Mouse (Mus musculus) liver, embryonic 11.5 days (tissue): Measurements from ENCODE around the gene Polr2g. TPM values are rescaled to one million over a fixed set of nuclear protein-coding genes. Genes with fewer than 3 reads are reported as not detected.

Experiments
- ATAC-seq: fragments of 200-750 bp; cut with Nextera tagmentation; replicated peaks from 2 replicates; pipeline ENCODE4 v1.8.0; 2017; ENCODE audit warnings: moderate number of reproducible peaks, mild to moderate bottlenecking, moderate TSS enrichment, moderate library complexity; ENCODE audit not compliant: low FRiP score
- DNase-seq: peaks from one replicate; pipeline ENCODE4 v3.0.0-alpha.2; 2017; ENCODE audit warnings: low spot score
- H3K27ac ChIP-seq: fragments of 300-500 bp; sonication (generic); 2 replicates; pipeline ENCODE4 v1.5.1; 2014; ENCODE audit warnings: mild to moderate bottlenecking, low read depth, low read length, control low read depth
- H3K27me3 ChIP-seq: fragments of 300-500 bp; sonication (generic); replicated peaks from 2 replicates; pipeline ENCODE4 v1.6.1; 2014; ENCODE audit warnings: low read length, mixed read lengths; ENCODE audit not compliant: control insufficient read depth, insufficient read depth
- H3K36me3 ChIP-seq: fragments of 300-500 bp; sonication (generic); 2 replicates; pipeline ENCODE4 v1.6.1; 2014; ENCODE audit warnings: mild to moderate bottlenecking, low read length, moderate library complexity, mixed read lengths; ENCODE audit not compliant: control insufficient read depth, insufficient read depth
- H3K4me1 ChIP-seq: fragments of 300-500 bp; sonication (generic); replicated peaks from 2 replicates; pipeline ENCODE4 v1.6.1; 2014; ENCODE audit warnings: low read length, mixed read lengths; ENCODE audit not compliant: control insufficient read depth, insufficient read depth
- H3K4me2 ChIP-seq: fragments of 300-500 bp; sonication (generic); 2 replicates; pipeline ENCODE4 v1.6.1; 2014; ENCODE audit warnings: mild to moderate bottlenecking, control low read depth, moderate library complexity
- H3K4me3 ChIP-seq: fragments of 300-500 bp; sonication (generic); 2 replicates; pipeline ENCODE4 v1.5.1; 2014; ENCODE audit warnings: low read depth, low read length, control low read depth
- H3K9ac ChIP-seq: fragments of 300-500 bp; sonication (generic); 2 replicates; pipeline ENCODE4 v1.6.1; 2014; ENCODE audit warnings: low read depth, low read length, control low read depth
- H3K9me3 ChIP-seq: fragments of 300-500 bp; sonication (generic); 2 replicates; pipeline ENCODE4 v1.6.1; 2016; ENCODE audit warnings: low read length, inconsistent platforms, mixed read lengths; ENCODE audit not compliant: control insufficient read depth
- WGBS: fragments of 180-500 bp; shearing (Covaris S2); extraction: QIAGEN DNeasy Blood & Tissue Kit; methylation state at CpG from one replicate; pipeline ENCODE4 v1.1.7; 2014; 5-methylcytosine and 5-hydroxymethylcytosine counted together
- polyA plus RNA-seq: library from polyadenylated mRNA; unstranded; fragments of >200 nt; fragmentation: Nextera tagmentation; extraction: Ambion mirVana; gene quantifications from 2 replicates; pipeline ENCODE4 v1.2.1, GENCODE M21; 2014

The Polr2g gene
- polyA plus RNA-seq, 1 experiment from 2014 or later, result 152 TPM

- no peaks in the 10 kb centered on the region for H3K9me3 ChIP-seq
- no peaks in the 10 kb centered on the region for H3K27me3 ChIP-seq
- peak overlapping the region; percentile 56 for H3K27ac ChIP-seq
- DNase-seq (no peak), ATAC-seq (no peak)
- H3K36me3 ChIP-seq, result peaks cover 10% of the 10 kb centered on the region; the same call in 1 of the 2 replicates
- H3K4me2 ChIP-seq, result peak overlapping the region; percentile 66
- H3K4me3 ChIP-seq, result peak overlapping the region; percentile 59
- WGBS, result 76% methylated on average over 9 of the region's 9 CpGs
- H3K4me1 ChIP-seq, result peaks cover 18% of the 10 kb centered on the region
- H3K9ac ChIP-seq, result peak overlapping the region; percentile 44
These were observed 4.9 kb upstream of the Polr2g start for GRCm38 (mm10) chr19:8803204-8803780.

GRCm38 (mm10) chr19:8802130-8802821, 3.9 kb upstream of the Polr2g start, which contains the start of gene Zbtb3:
Gene Zbtb3 (plus strand): TSS chr19:8802555.
- Histone ChIP-seq H3K27me3 (no peaks in the 10 kb centered on the region), H3K9ac (peak within 1 kb of the TSS; percentile 59), H3K27ac (peak within 1 kb of the TSS; percentile 56), H3K4me2 (peak within 1 kb of the TSS; percentile 66), H3K4me1 (peaks cover 18% of the 10 kb centered on the region), H3K4me3 (peak within 1 kb of the TSS; percentile 59), H3K36me3 (peaks cover 9% of the 10 kb centered on the region; the same call in 1 of the 2 replicates), H3K9me3 (no peaks in the 10 kb centered on the region)
- under 1% methylated on average over 30 of the region's 30 CpGs for WGBS
- peak; percentile 93 for DNase-seq
- ATAC-seq, result peak; percentile 94

- Histone ChIP-seq H3K4me2 (peak overlapping the region; percentile 75), H3K36me3 (peaks cover 14% of the 10 kb centered on the region), H3K4me1 (peaks cover 14% of the 10 kb centered on the region), H3K27me3 (no peaks in the 10 kb centered on the region), H3K9me3 (no peaks in the 10 kb centered on the region), H3K4me3 (peak overlapping the region; percentile 80; the same call in 1 of the 2 replicates), H3K9ac (no peak overlapping the region), H3K27ac (no peak overlapping the region)
- DNase-seq (no peak), ATAC-seq (no peak)
These were observed 554 bp upstream of the Polr2g start for GRCm38 (mm10) chr19:8798947-8799315.

GRCm38 (mm10) chr19:8790171-8790570, 8.2 kb downstream of the Polr2g start:
- Histone ChIP-seq H3K27ac (no peak overlapping the region), H3K4me2 (no peak overlapping the region), H3K9me3 (no peaks in the 10 kb centered on the region; the same call in 1 of the 2 replicates), H3K4me1 (0 out of 2 replicates have a peak, but pooled peaks cover 1% of the 10 kb centered on the region), H3K36me3 (peaks cover 26% of the 10 kb centered on the region), H3K9ac (no peak overlapping the region), H3K4me3 (no peak overlapping the region), H3K27me3 (no peaks in the 10 kb centered on the region)
- ATAC-seq, result no peak
- WGBS, result 77% methylated on average over 7 of the region's 7 CpGs
- no peak for DNase-seq

GRCm38 (mm10) chr19:8789171-8789570, 9.2 kb downstream of the Polr2g start:
- Histone ChIP-seq H3K27ac (no peak overlapping the region), H3K4me2 (no peak overlapping the region), H3K36me3 (peaks cover 19% of the 10 kb centered on the region), H3K4me3 (no peak overlapping the region), H3K4me1 (peaks cover 3% of the 10 kb centered on the region; the same call in 1 of the 2 replicates), H3K9ac (no peak overlapping the region), H3K9me3 (no peaks in the 10 kb centered on the region; the same call in 1 of the 2 replicates), H3K27me3 (no peaks in the 10 kb centered on the region)
- WGBS, result 64% methylated on average over 1 of the region's 1 CpGs
- ATAC-seq (no peak), DNase-seq (no peak)

GRCm38 (mm10) chr19:8788521-8788920, 9.9 kb downstream of the Polr2g start:
- no peaks in the 10 kb centered on the region for H3K27me3 ChIP-seq
- peaks cover 15% of the 10 kb centered on the region for H3K36me3 ChIP-seq
- H3K4me3 ChIP-seq, result no peak overlapping the region
- DNase-seq (no peak), ATAC-seq (no peak)
- no peak overlapping the region for H3K9ac ChIP-seq
- no peak overlapping the region for H3K4me2 ChIP-seq
- WGBS, result 41% methylated on average over 3 of the region's 3 CpGs
- no peaks in the 10 kb centered on the region; the same call in 1 of the 2 replicates for H3K9me3 ChIP-seq
- no peak overlapping the region for H3K27ac ChIP-seq
- peaks cover 3% of the 10 kb centered on the region; the same call in 1 of the 2 replicates for H3K4me1 ChIP-seq

GRCm38 (mm10) chr19:8786008-8786781, 12.2 kb downstream of the Polr2g start, which contains the start of gene Taf6l:
Gene Taf6l (minus strand): TSS chr19:8786417.
- peak; percentile 83 for DNase-seq
- Histone ChIP-seq H3K36me3 (peaks cover 8% of the 10 kb centered on the region; the same call in 1 of the 2 replicates), H3K4me1 (peaks cover 3% of the 10 kb centered on the region; the same call in 1 of the 2 replicates), H3K4me2 (peak within 1 kb of the TSS; percentile 76), H3K9me3 (no peaks in the 10 kb centered on the region), H3K4me3 (peak within 1 kb of the TSS; percentile 67), H3K9ac (peak within 1 kb of the TSS; percentile 60), H3K27ac (peak within 1 kb of the TSS; percentile 82), H3K27me3 (no peaks in the 10 kb centered on the region)
- ATAC-seq, result peak; percentile 99
- 1% methylated on average over 32 of the region's 32 CpGs for WGBS

GRCm38 (mm10) chr19:8774951-8775421, 23.4 kb downstream of the Polr2g start:
- H3K36me3 ChIP-seq, result peaks cover 14% of the 10 kb centered on the region
- DNase-seq, result peak; percentile 60
- ATAC-seq, result no peak

More at GRCm38 (mm10) chr19:8774951-8775421, 23.4 kb downstream of the Polr2g start:
- WGBS, result 5% methylated on average over 20 of the region's 20 CpGs
- H3K4me3 ChIP-seq, result peak overlapping the region; percentile 80
- no peaks in the 10 kb centered on the region for H3K27me3 ChIP-seq
- peaks cover 39% of the 10 kb centered on the region for H3K4me1 ChIP-seq
- H3K9me3 ChIP-seq, result no peaks in the 10 kb centered on the region
- peak overlapping the region; percentile 91 for H3K4me2 ChIP-seq
- H3K9ac ChIP-seq, result peak overlapping the region; percentile 95
- peak overlapping the region; percentile 99 for H3K27ac ChIP-seq
